Mouse (Mus musculus) stomach, postnatal 0 days (tissue): Measurements from ENCODE around the gene Mctp1.

Experiments
- CTCF ChIP-seq: IDR thresholded peaks from 2 replicates; pipeline ENCODE4 v1.5.1; 2016; ENCODE audit warnings: antibody characterized with exemption, low read depth, mild to moderate bottlenecking, moderate library complexity
- EP300 ChIP-seq: optimal IDR thresholded peaks from 2 replicates; pipeline ENCODE3; 2016; ENCODE audit warnings: antibody characterized with exemption

GRCm38 (mm10) chr13:76827738-76828137 lies 443.4 kb downstream of the Mctp1 start:
- TF ChIP-seq CTCF = no peak
- TF ChIP-seq EP300 = no peak
